Mouse (Mus musculus) erythroid progenitor cell, adult 5-6 weeks (primary cell): ENCODE measurements around the gene Serinc3. TPM values are rescaled to one million over a fixed set of nuclear protein-coding genes. Genes with fewer than 3 reads are reported as not detected.
A peak's percentile ranks its signal among the peaks of the same experiment; 100 is the strongest.
"Not testable (repeated sequence)": the region's sequence is repeated elsewhere in the genome, so short reads cannot be mapped to it uniquely, and the experiment has no call there.

Source experiments
- ATAC-seq: replicated peaks from 2 replicates; pipeline ENCODE4 v1.8.0; 2016; ENCODE audit warnings: moderate number of reproducible peaks, mild to moderate bottlenecking, moderate TSS enrichment, inconsistent platforms; ENCODE audit not compliant: poor library complexity, low FRiP score, severe bottlenecking
- total RNA-seq, 2 experiments: library from RNA; stranded (forward) in 1 of 2; stranded (reverse) in 1 of 2; fragments of 150-400 nt in 1 of 2; fragments of 186-747, 209-891 nt in 1 of 2; gene quantifications; 2 replicates each; pipeline versions ENCODE4 v1.2.3 to v1.2.4; 2015 to 2017; ENCODE audit warnings: low replicate concordance in 2 of 2

Gene Serinc3
- total RNA-seq, 2 experiments from 2014 or later, result 1,512 to 1,907 TPM

DNA sequence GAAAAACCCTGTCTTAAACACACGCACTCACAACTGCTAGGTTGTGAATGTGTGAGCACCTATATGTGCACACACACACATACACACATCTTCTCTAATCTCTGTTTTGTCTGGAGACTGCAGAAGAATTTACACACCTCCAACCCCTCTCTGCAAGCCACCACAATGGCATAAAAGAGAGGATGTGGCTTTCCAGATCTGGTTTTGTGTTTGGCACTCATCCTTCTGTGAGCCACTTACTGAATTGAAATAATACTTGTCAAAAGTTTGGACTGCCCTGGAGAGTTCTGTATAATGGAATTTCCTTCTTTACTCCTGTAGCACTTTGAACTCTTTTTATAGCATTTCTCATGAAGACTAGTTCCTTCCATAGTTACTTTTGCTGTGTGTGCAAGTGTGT lies 22.1 kb upstream of the Serinc3 start:
- ATAC-seq, result no peak

DNA sequence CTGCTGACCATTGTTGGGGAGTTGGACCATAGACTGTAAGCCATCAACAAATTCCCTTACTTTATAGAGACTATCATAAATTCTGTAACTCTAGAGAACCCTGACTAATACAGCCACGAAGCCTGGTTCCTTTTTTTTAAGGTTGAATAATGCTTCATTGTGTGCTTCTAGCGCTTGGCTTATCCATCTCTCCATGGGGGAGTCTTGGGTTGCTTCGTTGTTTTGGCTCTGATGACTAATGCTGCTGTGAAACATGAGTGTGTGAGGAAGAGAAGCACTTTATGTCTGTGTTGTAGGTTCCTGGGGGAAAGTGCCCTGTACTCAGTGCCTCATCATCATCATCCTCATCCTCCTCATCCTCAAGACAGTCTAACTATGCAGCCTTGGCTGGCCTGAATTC lies 19.0 kb upstream of the Serinc3 start:
- ATAC-seq, result no peak

DNA sequence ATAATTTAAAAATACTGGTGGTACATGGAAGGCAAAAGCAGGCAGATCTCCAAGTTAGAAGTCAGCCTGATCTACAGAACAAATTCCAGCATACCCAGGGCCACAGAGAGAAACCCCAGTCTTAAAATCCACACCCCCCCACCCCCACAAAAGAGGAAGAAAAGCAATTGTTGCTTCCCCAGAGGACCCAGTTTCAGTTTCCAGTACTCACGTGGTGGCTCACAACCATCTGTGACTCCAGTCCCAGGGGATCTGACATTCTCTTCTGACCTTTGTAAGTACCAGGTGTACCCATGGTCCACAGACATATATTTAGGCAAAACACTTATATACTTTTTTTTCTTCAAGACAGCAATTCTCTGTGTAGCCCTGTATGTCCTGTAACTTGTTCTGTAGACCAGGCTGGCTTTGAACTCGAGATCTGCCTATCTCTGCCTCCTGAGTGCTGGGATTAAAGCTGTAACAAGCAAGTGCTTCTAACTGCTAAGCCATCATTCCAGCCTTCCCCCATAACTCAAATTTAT lies 17.8 kb upstream of the Serinc3 start:
- no peak for ATAC-seq

- ATAC-seq, result no peak
These were observed 17.1 kb upstream of the Serinc3 start for GRCm38 (mm10) chr2:163662076-163662475.

DNA sequence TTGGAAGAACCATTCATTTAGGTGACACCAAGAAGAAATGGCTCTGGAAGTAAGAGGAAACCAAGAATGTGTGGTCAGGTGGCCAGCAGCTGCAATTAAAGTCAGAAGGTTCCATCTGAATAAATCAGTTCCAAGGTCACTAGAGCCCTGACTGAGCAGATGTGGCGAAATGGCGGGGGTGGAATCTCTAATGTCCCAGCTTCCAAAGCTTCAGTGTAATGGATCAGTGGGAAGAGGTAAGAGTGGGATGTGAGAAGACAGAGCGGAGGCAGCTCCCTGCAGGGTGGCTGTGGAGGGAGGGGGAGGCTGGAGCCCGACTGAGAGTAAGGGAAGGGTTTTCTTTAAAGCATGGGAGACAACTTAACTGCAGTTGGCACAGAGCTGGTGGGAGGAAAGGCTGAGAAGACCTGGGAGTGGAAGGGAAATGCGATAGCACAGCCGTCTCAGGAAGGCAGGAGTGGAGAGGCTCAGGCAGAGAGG lies 16.5 kb upstream of the Serinc3 start:
- no peak for ATAC-seq

DNA sequence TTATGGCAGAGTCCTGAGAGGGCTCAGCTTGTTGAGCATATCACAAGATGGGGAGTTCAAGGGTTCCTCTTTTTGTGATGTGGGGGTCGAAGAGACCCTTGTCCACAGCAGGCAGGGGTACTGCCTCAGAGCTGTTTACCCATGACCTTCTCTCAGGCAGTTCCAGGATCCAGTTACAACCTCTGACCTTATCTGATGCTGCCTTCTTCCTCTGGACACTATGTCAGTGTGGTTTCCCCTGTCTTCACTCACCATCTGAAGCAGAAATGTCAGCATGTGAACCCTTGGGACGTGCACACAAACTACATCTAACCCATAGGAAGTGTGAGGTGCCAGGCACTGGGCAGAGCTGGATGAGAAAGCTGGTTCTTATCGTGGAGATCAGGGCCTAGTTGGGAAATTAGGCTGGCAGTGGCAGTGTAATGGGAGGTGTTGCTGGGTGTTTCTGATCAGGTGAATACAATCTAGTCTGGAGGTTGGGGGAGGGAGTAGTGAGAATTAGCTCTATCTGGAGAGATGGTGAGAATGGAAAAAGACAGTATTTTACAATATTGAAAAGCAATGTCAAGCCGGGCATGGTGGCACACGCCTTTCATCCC lies 15.3 kb upstream of the Serinc3 start:
- ATAC-seq, result peak; percentile 31

GRCm38 (mm10) chr2:163659431-163659830 lies 14.5 kb upstream of the Serinc3 start:
- ATAC-seq, result no peak

- ATAC-seq, result peak; percentile 26
These were observed 14.0 kb upstream of the Serinc3 start for GRCm38 (mm10) chr2:163658941-163659340.

- ATAC-seq, result peak; percentile 90
These were observed 13.3 kb upstream of the Serinc3 start, which contains the start of gene Pkig for GRCm38 (mm10) chr2:163657975-163658886. TSS of gene Pkig (plus strand) at chr2:163658386.

GRCm38 (mm10) chr2:163657486-163657885 lies 12.6 kb upstream of the Serinc3 start:
- ATAC-seq, result no peak

DNA sequence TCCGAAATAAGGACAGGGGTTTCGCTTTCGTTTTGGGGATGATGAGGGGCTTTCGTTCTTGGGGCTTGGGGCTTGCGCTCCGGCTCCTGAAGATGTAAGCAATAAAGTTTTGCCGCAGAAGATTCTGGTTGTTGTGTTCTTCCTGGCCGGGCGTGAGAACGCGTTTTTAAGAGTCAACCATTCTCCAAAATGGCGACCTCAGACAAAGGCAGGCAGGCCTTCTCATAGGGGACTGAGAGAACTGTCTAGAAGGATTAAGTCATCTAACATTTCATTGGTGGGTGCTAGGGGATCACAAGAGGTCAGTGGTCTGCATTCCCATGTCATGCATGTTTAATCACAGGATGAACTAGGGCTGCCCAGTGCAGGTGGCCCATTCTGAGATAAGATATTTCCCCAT lies 10.8 kb upstream of the Serinc3 start:
- not testable (repeated sequence) for ATAC-seq

DNA sequence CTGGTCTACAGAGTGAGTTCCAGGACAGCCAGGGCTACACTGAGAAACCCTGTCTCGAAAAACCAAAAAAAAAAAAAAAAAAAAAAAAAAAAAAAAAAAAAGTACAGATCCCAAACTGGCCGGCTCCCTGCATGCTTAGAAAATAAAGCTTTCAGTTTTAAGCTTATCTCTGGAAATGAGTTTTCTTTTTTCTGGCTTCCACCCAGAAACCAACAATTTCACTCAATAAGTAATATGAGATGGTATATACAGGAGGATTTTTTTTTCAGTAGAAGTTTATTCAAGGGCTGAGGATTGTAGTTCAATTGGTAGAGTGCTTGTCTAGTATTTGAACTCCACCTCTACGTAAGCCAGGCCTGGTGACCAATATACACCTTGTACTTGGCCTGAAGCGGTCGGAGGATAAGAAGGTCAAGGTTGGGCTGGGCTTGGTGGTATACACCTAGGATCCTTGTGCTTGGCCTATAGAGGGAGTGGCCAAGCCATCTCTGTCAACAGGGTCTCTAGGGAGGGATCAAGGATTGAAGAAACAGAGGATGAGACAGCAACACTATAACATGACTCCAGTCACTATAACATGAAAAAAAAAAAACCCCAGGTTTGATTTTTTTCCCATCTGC lies 1.6 kb upstream of the Serinc3 start:
- ATAC-seq, result no peak

DNA sequence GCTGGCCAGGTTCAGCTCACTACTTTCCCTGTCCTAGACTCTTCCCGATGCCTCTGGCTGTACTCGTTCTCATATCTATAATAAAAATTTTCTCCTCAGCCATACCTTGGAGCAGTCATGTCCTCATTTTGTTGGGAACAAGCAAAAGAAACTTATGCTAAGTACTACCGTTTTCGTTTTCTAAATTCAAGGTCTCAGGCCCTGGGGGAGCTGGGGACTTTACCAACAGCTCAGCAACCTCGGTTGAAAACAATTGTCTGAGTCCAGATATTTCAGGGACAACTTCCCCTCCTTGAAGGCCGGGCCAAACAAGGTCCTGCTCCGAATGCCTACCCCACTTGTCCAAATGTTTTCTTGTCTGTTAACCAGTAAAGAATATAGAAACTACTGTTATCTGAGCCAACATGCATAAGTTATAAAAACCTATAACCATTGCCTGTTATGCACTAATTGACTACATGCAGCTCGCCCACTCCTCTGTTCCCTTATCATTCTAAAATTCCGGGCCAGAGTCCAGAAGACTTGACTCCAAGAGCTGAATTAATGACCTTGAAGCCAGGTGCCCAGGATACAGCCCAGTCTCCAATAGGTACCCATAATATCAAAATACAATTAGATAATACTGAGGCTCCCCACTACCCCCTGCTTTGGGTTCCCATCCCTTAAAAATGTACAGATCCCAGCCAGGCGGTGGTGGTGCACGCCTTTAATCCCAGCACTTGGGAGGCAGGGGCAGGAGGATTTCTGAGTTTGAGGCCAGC lies 949 bp upstream of the Serinc3 start:
- no peak for ATAC-seq

GRCm38 (mm10) chr2:163644047-163644446 lies 884 bp downstream of the Serinc3 start:
- 0 out of 2 replicates have a peak, but pooled peaks have one; percentile 7 for ATAC-seq

DNA sequence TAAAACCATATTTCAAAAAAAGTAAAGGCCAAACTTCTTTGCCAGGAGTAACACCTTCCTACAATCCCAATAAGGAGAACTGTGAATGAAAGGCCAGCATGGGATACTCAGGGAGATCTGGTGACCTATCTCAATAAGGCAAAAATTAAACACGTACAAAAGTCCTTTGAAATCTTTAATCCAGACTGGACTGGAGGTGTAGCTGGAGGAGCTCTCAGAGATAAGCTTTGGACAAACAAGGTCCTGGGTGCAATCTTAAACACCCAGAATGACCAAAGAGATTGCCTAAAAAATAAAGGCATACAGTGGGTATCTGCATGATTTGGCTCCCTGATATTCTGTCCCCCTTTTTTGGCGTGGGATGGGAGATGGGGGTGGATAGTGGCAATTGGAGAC lies 1.4 kb downstream of the Serinc3 start:
- peak; percentile 16; the same call in 1 of the 2 replicates for ATAC-seq

GRCm38 (mm10) chr2:163642685-163643575 lies 2.0 kb downstream of the Serinc3 start:
- ATAC-seq, result peak; percentile 69

- ATAC-seq, result no peak
These were observed 3.2 kb downstream of the Serinc3 start for GRCm38 (mm10) chr2:163641681-163642080.

GRCm38 (mm10) chr2:163640493-163640892 lies 4.4 kb downstream of the Serinc3 start:
- no peak for ATAC-seq
